Mouse (Mus musculus): Measurements from ENCODE around the gene Gm21985. TPM values are rescaled to one million over a fixed set of nuclear protein-coding genes. Genes with fewer than 3 reads are reported as not detected.

Gene Gm21985
- total and polyA plus RNA-seq, 3 experiments = 0.51 TPM; not detected in 2

DNA sequence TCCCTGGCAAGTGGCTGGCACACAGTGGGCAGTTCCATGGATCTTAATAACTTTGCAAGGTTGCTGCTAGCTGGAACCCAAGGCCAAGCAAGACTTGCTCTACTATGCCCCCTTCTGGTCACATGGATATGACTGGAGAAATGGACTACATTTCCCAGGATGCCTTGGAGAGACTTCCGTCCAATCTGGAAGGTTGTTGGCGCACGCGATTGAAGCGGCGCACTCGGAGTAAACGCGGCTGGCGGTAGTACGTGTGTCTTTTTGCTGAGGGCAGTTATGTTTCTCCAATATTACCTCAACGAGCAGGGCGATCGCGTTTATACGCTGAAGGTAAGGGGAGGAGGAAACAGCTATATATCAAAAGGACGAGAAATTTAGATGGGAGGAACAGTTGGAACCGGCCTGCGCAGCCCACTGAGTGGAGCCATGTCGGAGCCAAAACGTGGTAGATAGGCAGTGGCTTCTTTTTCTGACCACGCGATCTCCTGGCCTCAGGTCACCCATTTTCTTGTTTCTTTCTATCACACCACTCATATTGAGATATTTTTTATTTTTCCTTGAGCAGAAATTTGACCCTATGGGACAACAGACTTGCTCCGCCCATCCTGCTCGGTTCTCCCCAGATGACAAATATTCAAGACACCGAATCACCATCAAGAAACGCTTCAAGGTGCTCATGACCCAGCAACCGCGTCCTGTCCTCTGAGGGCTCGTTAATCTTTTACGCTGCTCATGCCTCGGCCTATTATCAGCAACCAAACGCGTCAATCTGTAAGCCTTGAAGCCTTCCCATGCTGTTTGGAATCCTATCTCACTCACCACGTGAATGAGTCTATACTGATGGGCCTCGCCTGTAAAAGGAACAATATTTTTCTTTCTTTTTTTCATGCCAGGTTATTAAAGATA is 4.1 kb upstream of the Gm21985 start, which contains the start of gene Nop10 (continued):
- TF ChIP-seq ELF1 (IDR thresholded peaks at IDR 0.05; ENCODE audit: low read depth, low read length) (peak; percentile 84), MYC (IDR thresholded peaks at IDR 0.05; ENCODE audit: low read depth, low read length) (peak; percentile 96), EP300 (IDR thresholded peaks at IDR 0.05; ENCODE audit: low read length) (no peak), E2F4 (IDR thresholded peaks at IDR 0.05; ENCODE audit: insufficient replicate concordance, low read depth, low read length) (peak; percentile 47; the same call in 1 of the 2 replicates), RCOR1 (conservative IDR thresholded peaks at IDR 0.05; ENCODE audit: low read depth, low read length) (no peak), MAFK (IDR thresholded peaks at IDR 0.05; ENCODE audit: insufficient replicate concordance, low read length) (no peak), NRF1 (IDR thresholded peaks at IDR 0.05; ENCODE audit: low read depth, low read length) (peak; percentile 73), ETS1 (conservative IDR thresholded peaks at IDR 0.05; ENCODE audit: low read depth, low read length) (no peak), POLR2A (IDR thresholded peaks at IDR 0.05; ENCODE audit: low read depth, low read length) (peak; percentile 99), ZKSCAN1 (IDR thresholded peaks at IDR 0.05; ENCODE audit: borderline replicate concordance, low read depth, low read length) (no peak), SMC3 (IDR thresholded peaks at IDR 0.05; ENCODE audit: low read depth, low read length) (peak; percentile 40), MAZ (IDR thresholded peaks at IDR 0.05; ENCODE audit: low read depth, low read length) (no peak), GABPA (IDR thresholded peaks at IDR 0.05; ENCODE audit: insufficient replicate concordance, low read depth, low read length) (peak; percentile 87; the same call in 1 of the 2 replicates), POLR2AphosphoS2 (IDR thresholded peaks at IDR 0.05; ENCODE audit: low read depth, low read length) (peak; percentile 95; the same call in 1 of the 2 replicates), IRF4 (IDR thresholded peaks at IDR 0.05; ENCODE audit: low read depth, low read length) (peak; percentile 61), CHD1 (IDR thresholded peaks at IDR 0.05; ENCODE audit: low read depth, low read length) (no peak), CTCF (conservative IDR thresholded peaks at IDR 0.05 in 1 of 2, IDR thresholded peaks at IDR 0.05 in 1 of 2; ENCODE audit: low read depth in 2 of 2, low read length in 2 of 2) (peak; percentile 84 to 86), HCFC1 (IDR thresholded peaks at IDR 0.05; ENCODE audit: low read depth, low read length) (peak; percentile 99), TBP (conservative IDR thresholded peaks at IDR 0.05; ENCODE audit: low read depth, low read length) (peak; percentile 92), CHD2 (IDR thresholded peaks at IDR 0.05; ENCODE audit: low read length) (0 out of 2 replicates have a peak, but pooled peaks have one; percentile 18)

DNA sequence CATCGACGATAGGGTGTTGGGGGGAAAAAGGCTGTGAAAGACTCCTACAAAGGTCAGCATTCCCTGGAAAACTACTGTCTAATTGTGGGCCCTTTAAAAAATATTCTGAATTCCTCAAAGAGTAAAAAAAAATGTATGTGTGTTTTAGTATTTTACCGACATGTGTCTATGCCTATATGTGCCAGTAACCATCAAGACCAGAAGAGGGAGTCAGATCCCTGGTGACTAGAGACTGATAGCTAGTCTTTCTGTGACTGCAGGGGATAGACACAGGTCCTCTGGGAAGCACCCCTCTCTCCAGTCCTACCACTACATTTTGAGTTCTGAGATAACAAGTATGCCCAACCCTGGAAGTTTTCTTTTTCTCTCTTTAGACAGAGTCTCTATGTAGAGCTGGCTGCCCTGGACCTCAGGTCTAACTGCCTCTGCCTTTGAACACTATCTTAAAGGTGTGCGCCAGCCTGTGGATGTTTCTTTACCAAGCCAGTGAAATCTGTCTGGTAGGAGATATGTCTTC is 3.3 kb upstream of the Gm21985 start:
- Histone ChIP-seq H3K27ac (ENCODE audit: insufficient read depth, low read depth) (peak overlapping the region; percentile 8; the same call in 1 of the 2 replicates), H3K4me3 (replicated peaks in 1 of 3; ENCODE audit: low read depth in 2 of 3, low read length in 2 of 3, poor library complexity in 1 of 3) (peak overlapping the region; percentile 64 to 85 (median 74))
- in situ Hi-C loops (cut with MboI; ENCODE audit: low pct_ligation_motif_present, low pct_unique_long_range_greater_than_20kb, low sequenced_read_pairs) = loop anchor here (10.0 kb wide), 2 partner anchors 102 to 212 kb away; partner anchors contain the start of gene Emc4

More for the DNA sequence above, 3.3 kb upstream of the Gm21985 start:
- dilution Hi-C loops (cut with MboI; ENCODE audit: extremely low pct_ligation_motif_present, extremely low pct_unique_long_range_greater_than_20kb, low sequenced_read_pairs) = no loop called here
- DNase-seq (ENCODE audit: extremely low read depth) = peak; percentile 58
- no peak for TF ChIP-seq CHD2 (IDR thresholded peaks at IDR 0.05; ENCODE audit: low read length)
- peak; percentile 65 for TF ChIP-seq RAD21 (IDR thresholded peaks at IDR 0.05; ENCODE audit: low read depth, low read length)
- TF ChIP-seq JUND (conservative IDR thresholded peaks at IDR 0.05; ENCODE audit: low read depth, low read length) = no peak
- peak in 1 of 2 experiments; percentile 69; a peak in 2 of 4 replicates for TF ChIP-seq CTCF (conservative IDR thresholded peaks at IDR 0.05 in 1 of 2, IDR thresholded peaks at IDR 0.05 in 1 of 2; ENCODE audit: low read depth in 2 of 2, low read length in 2 of 2)
- TF ChIP-seq KAT2A (IDR thresholded peaks at IDR 0.05; ENCODE audit: insufficient replicate concordance, low read length) = no peak
- no peak for TF ChIP-seq CHD1 (IDR thresholded peaks at IDR 0.05; ENCODE audit: low read depth, low read length)
- TF ChIP-seq NRF1 (IDR thresholded peaks at IDR 0.05; ENCODE audit: low read depth, low read length) = no peak
- TF ChIP-seq MXI1 (IDR thresholded peaks at IDR 0.05; ENCODE audit: low read depth, low read length) = 0 out of 2 replicates have a peak, but pooled peaks have one; percentile 33
- no peak for TF ChIP-seq HCFC1 (IDR thresholded peaks at IDR 0.05; ENCODE audit: low read depth, low read length)
- peak; percentile 44 for TF ChIP-seq SMC3 (IDR thresholded peaks at IDR 0.05; ENCODE audit: low read depth, low read length)
- no peak for TF ChIP-seq JUN (IDR thresholded peaks at IDR 0.05; ENCODE audit: insufficient read depth, low read depth, low read length)
- no peaks in the 10 kb centered on the region for H3K9me3 ChIP-seq (replicated peaks; ENCODE audit: low read length)
- H3K79me2 ChIP-seq (replicated peaks; ENCODE audit: control insufficient read depth, extremely low read depth, insufficient read depth, poor library complexity, severe bottlenecking) = peaks cover 35% of the 10 kb centered on the region
- peaks cover 0 to 14% of the 10 kb centered on the region in 2 experiments for H3K36me3 ChIP-seq (replicated peaks in 1 of 2; ENCODE audit: control insufficient read depth in 1 of 2, insufficient read depth in 1 of 2, low read length in 1 of 2)
- H3K4me1 ChIP-seq (ENCODE audit: control insufficient read depth in 1 of 2, insufficient read depth in 2 of 2) = peaks cover 2 to 28% of the 10 kb centered on the region in 2 experiments; a peak in 2 of 4 replicates
- H3K9ac ChIP-seq (ENCODE audit: insufficient read depth, low read depth) = peak overlapping the region; percentile 66
- peak overlapping the region; percentile 97 for H3K4me2 ChIP-seq (ENCODE audit: insufficient read depth, low read depth, poor library complexity, severe bottlenecking)
- H3K27me3 ChIP-seq (replicated peaks) = no peaks in the 10 kb centered on the region
